Mouse (Mus musculus) embryo, embryonic 9.5 days (tissue): ENCODE measurements around the gene Lor.

Experiments
- DNase-seq: peaks from one replicate; pipeline ENCODE4 v3.0.0-alpha.2; 2017; ENCODE audit errors: extremely low spot score

Gene Lor

DNA sequence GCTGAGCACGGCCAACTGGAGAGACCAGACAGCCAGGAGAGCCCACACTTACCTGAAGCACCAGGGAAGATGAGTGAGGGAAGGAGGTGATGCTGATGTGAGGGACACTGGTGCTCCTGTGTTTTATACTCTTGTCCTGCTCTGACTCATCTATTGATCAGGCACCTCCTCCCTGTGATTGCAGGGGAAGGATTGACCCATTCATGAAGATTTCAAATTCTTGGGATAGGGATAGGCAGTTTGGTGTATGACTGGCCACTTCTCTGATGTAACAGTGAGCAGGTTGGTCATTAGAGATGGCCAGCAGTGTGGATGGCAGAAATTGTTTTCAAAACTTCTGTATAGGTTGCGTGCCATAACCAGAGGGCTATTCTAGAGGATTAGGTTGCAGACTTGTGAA lies at the start of gene Lor:
Lor (minus strand) TSS at position 101 of the 400 bp plus-strand sequence.
- DNase-seq: no peak

- no peak for DNase-seq
Observed at GRCm38 (mm10) chr3:92123847-92124246, 40.9 kb upstream of the Lor start, which contains the start of gene Prr9. Gene Prr9, minus strand, starts transcription at chr3:92123947.

- no peak for DNase-seq
Observed at GRCm38 (mm10) chr3:92120902-92121301, 38.0 kb upstream of the Lor start.

- peak; percentile 9 for DNase-seq
Observed at GRCm38 (mm10) chr3:92117930-92118329, 35.0 kb upstream of the Lor start.

GRCm38 (mm10) chr3:92111526-92111925 lies 28.6 kb upstream of the Lor start:
- DNase-seq: no peak

DNA sequence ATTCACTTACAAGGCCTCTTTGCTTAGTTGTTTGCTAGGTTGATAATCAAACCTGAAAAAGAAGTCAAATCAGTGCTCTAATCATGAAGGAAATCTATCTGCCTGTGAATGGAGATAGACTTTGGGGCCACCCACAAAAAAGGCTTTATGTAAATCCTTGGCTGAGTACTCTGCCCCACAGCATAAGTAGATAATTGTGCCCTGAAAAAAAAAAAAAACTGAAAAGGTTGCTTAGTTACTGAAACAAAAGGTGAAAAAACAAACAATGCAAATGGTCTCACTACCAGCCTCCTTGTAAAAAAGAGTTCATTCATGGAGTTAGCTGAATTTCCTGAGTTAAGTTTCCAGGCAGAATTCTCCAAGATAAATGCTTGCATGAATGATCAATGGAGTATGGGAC lies 27.8 kb upstream of the Lor start:
- no peak for DNase-seq

DNA sequence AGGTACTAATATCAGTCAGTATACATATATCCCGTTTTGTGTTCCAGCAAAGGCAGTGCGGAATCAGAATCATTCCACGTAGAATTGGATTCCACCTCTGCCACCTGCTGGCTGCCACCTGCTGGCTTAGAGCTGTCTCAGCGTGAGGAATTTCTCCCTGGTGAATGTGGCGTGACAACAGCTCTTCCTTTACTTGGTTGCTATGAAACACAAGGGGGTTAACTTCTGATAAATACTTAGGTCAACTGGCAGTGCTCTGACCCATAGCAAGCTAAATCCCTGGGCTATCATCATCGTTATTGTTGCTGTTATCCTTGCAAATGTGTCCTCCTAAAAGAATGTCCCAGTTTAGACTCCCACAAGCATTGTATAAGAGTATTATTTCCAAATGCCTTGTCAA lies 23.6 kb upstream of the Lor start:
- peak; percentile 50 for DNase-seq

GRCm38 (mm10) chr3:92081285-92081931 lies 1.5 kb downstream of the Lor start:
- peak; percentile 75 for DNase-seq

- no peak for DNase-seq
Observed at GRCm38 (mm10) chr3:92080462-92081284, 2.3 kb downstream of the Lor start.

- peak; percentile 14 for DNase-seq
Observed at GRCm38 (mm10) chr3:92050382-92051054, 32.4 kb downstream of the Lor start.

- no peak for DNase-seq
Observed at GRCm38 (mm10) chr3:92033892-92034291, 49.0 kb downstream of the Lor start.

DNA sequence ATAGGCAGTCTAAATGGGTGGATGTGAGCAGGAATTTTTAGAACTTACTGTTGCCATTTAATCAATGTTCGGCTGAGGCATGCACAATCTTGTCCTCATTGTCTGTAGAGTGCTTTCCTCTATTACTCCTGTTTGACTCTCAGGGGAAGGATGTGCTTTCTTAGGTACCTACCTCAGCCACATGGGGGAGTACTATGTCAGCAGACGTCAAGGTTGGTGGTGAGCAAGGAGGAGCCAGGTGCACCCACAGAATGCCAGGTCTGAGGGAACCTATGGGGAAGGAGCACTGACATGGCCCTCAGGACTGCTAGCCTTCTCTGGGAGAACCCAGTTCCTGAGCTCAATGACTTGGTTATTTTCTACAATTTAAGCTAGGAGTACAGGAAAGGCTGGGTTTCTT lies 49.7 kb downstream of the Lor start:
- DNase-seq: no peak
